Comparison of ENCODE assay signal across 31 mouse cellular contexts in genomic region chr2:135525779-135526178, GRCm38 (mm10).
DNase-seq lines count a peak whose midpoint lies in the region; ATAC-seq and TF ChIP-seq lines count a peak whose summit lies in the region.
"Had no signal": no experiment of that assay in that cellular context is flagged by ENCODE, and none has a peak within 500 bp of the region (broad histone marks: within the 10 kb centered on the region; RNA-seq: fewer than 3 reads in every experiment).

No protein-coding gene starts in this region.

- peak; percentile 6 for DNase-seq in limb, embryonic 14.5 days (ENCODE audit: low spot score)
- DNase-seq in limb, embryonic 10.5 days (ENCODE audit: low spot score) = no peak
- DNase-seq in NIH3T3 (ENCODE audit: low read depth) = peak; percentile 78
- DNase-seq in testis, postnatal 10 days (ENCODE audit: low spot score) = no peak
- DNase-seq in left cerebral cortex, postnatal 36 days (ENCODE audit: low spot score in 2 of 2) = no peak
- DNase-seq in liver = no peak
- DNase-seq: adrenal gland, postnatal 14 days; cerebellum, adult 11 months; cerebellum, adult 9-11 months; gastrocnemius, postnatal 14 days; heart, adult 18-20 months; heart, postnatal 36 days; kidney, adult 8-10 months; kidney, postnatal 14 days; liver, embryonic 13.5 days; lung, adult 18-20 months; right cerebral cortex, postnatal 25 days; thymus, postnatal 4 days had no signal

- H3K9ac ChIP-seq in limb, embryonic 14.5 days (ENCODE audit: low read depth, low read length, severe bottlenecking) = no peak overlapping the region
- H3K9ac ChIP-seq: forebrain, embryonic 13.5 days; hindbrain, embryonic 12.5 days; intestine, embryonic 15.5 days; limb, embryonic 13.5 days; liver, embryonic 13.5 days; midbrain, embryonic 15.5 days had no signal

- intact Hi-C loops in left cerebral cortex, postnatal 36 days (cut with DNase I) = no loop called here

- no peak overlapping the region for H3K4me3 ChIP-seq in limb, embryonic 14.5 days (replicated peaks; ENCODE audit: low read length)
- H3K4me3 ChIP-seq in limb, embryonic 10.5 days = no peak overlapping the region
- H3K4me3 ChIP-seq: forebrain, embryonic 13.5 days; hindbrain, embryonic 12.5 days; intestine, embryonic 15.5 days; layer of hippocampus, adult 2 months; limb, embryonic 13.5 days; liver, embryonic 13.5 days; midbrain, embryonic 10.5 days; midbrain, embryonic 15.5 days had no signal

- no peaks in the 10 kb centered on the region for H3K4me1 ChIP-seq in limb, embryonic 14.5 days (ENCODE audit: control insufficient read depth, insufficient read depth, low read length)
- H3K4me1 ChIP-seq in limb, embryonic 10.5 days = no peaks in the 10 kb centered on the region
- H3K4me1 ChIP-seq: forebrain, embryonic 13.5 days; hindbrain, embryonic 12.5 days; intestine, embryonic 15.5 days; limb, embryonic 13.5 days; liver, embryonic 13.5 days; midbrain, embryonic 10.5 days; midbrain, embryonic 15.5 days had no signal

- no peaks in the 10 kb centered on the region for H3K36me3 ChIP-seq in limb, embryonic 14.5 days (ENCODE audit: control insufficient read depth, insufficient read depth, low read length)
- H3K36me3 ChIP-seq in limb, embryonic 10.5 days = no peaks in the 10 kb centered on the region
- H3K36me3 ChIP-seq: hindbrain, embryonic 12.5 days; intestine, embryonic 15.5 days; limb, embryonic 13.5 days; liver, embryonic 13.5 days; midbrain, embryonic 10.5 days; midbrain, embryonic 15.5 days had no signal

- no peak overlapping the region for H3K4me2 ChIP-seq in limb, embryonic 14.5 days (replicated peaks; ENCODE audit: low read depth, low read length, severe bottlenecking)
- H3K4me2 ChIP-seq: forebrain, embryonic 13.5 days; heart, embryonic 11.5 days; hindbrain, embryonic 12.5 days; intestine, embryonic 15.5 days; limb, embryonic 13.5 days; liver, embryonic 13.5 days; midbrain, embryonic 15.5 days had no signal

- no peak for ATAC-seq in limb, embryonic 14.5 days (ENCODE audit: low FRiP score, low read depth)
- peak; percentile 31; the same call in 1 of the 2 replicates for ATAC-seq in granulocyte monocyte progenitor cell, adult 5-6 weeks (replicated peaks; ENCODE audit: poor library complexity, severe bottlenecking)
- ATAC-seq: activated CD4-positive, CD25-positive, alpha-beta regulatory T cell, adult 4 months; forebrain, embryonic 13.5 days; hindbrain, postnatal 0 days; intestine, embryonic 15.5 days; lung, postnatal 0 days; midbrain, embryonic 15.5 days had no signal

- no peak overlapping the region for H3K27ac ChIP-seq in limb, embryonic 14.5 days (replicated peaks; ENCODE audit: low read depth, low read length)
- no peak overlapping the region for H3K27ac ChIP-seq in limb, embryonic 10.5 days
- H3K27ac ChIP-seq: forebrain, embryonic 13.5 days; hindbrain, embryonic 12.5 days; hindbrain, postnatal 0 days; intestine, embryonic 15.5 days; layer of hippocampus, adult 2 months; limb, embryonic 13.5 days; liver, embryonic 13.5 days; macrophage; midbrain, embryonic 10.5 days; midbrain, embryonic 15.5 days had no signal

- no peak for TF ChIP-seq POLR2A in limb, embryonic 14.5 days (IDR thresholded peaks at IDR 0.05; ENCODE audit: borderline replicate concordance, extremely low read depth, insufficient read depth, insufficient read length)

- H3K27me3 ChIP-seq in limb, embryonic 14.5 days (ENCODE audit: control insufficient read depth, insufficient read depth, low read length) = no peaks in the 10 kb centered on the region
- H3K27me3 ChIP-seq in limb, embryonic 10.5 days (ENCODE audit: low read depth, poor library complexity, severe bottlenecking) = no peaks in the 10 kb centered on the region
- H3K27me3 ChIP-seq: forebrain, embryonic 13.5 days; hindbrain, embryonic 12.5 days; intestine, embryonic 15.5 days; limb, embryonic 13.5 days; liver, embryonic 13.5 days; midbrain, embryonic 15.5 days had no signal

- H3K9me3 ChIP-seq in limb, embryonic 14.5 days (ENCODE audit: control insufficient read depth, low read length) = no peaks in the 10 kb centered on the region
- H3K9me3 ChIP-seq in limb, embryonic 10.5 days (replicated peaks) = no peaks in the 10 kb centered on the region
- H3K9me3 ChIP-seq: forebrain, embryonic 13.5 days; hindbrain, embryonic 12.5 days; intestine, embryonic 15.5 days; limb, embryonic 13.5 days; liver, embryonic 13.5 days; midbrain, embryonic 10.5 days; midbrain, embryonic 15.5 days had no signal

- 88% methylated on average over 1 of the region's 1 CpGs for WGBS in limb, embryonic 14.5 days
- WGBS in limb, embryonic 10.5 days = 93% methylated on average over 1 of the region's 1 CpGs

Comparison
In these comparisons a context has a peak if more than half of its experiments do, and no peak if none do; other contexts are left out.
1. DNase-seq: peak in limb, embryonic 14.5 days (single experiment) and NIH3T3 (single experiment); none in limb, embryonic 10.5 days (single experiment), testis, postnatal 10 days (single experiment), left cerebral cortex, postnatal 36 days (0 of 2) and liver (single experiment).